Mouse (Mus musculus) kidney, postnatal 25 days (tissue): ENCODE data around the gene Iqcg.
A peak's percentile ranks its signal among the peaks of the same experiment; 100 is the strongest.
"Not testable (repeated sequence)": the region's sequence is repeated elsewhere in the genome, so short reads cannot be mapped to it uniquely, and the experiment has no call there.

Source experiments
- DNase-seq, 2 experiments: peaks; one replicate each; pipeline ENCODE4 v3.0.0; 2021; ENCODE audit warnings: mixed read lengths in 2 of 2

Iqcg gene

DNA sequence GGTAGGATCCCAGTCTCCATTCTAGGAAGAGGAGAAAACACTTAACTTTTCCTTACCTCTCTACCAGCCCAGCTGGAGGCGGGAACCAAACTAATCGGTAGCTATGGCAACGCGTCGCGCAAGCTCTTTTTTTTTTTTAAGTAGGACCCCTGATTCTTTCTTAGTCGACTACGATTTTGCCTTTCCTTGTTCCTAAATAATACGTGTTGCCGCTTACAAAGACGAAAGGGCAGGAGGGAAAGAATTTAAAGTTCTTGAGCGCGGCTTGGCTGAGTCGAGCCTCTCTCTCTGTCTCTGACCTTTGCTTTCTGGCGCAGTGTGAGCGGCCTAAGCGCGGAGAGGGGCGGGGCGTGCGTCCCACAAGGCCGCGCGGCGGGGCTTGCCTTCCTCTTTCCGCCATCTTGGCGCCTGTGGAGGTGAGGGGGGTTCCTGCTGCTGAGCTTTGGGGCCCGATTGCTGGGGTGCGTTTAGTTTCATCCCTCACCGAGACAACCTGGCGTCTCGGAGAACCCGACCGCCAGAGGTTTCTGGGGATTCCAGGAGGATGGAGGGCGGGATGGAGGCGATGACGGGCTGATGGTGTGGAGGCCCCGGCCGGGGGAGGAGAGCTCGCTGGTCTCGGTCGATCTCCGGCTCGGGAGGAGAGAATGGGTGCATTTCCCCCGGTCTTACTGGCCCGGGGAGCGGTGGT, at the start of gene Iqcg, which contains the start of gene Rpl35a:
TSS of gene Iqcg (minus strand) at position 124 of the 691 bp plus-strand sequence.
TSS of gene Rpl35a (plus strand) at position 359 of the 691 bp plus-strand sequence.
- DNase-seq = peak; percentile 92 to 94

DNA sequence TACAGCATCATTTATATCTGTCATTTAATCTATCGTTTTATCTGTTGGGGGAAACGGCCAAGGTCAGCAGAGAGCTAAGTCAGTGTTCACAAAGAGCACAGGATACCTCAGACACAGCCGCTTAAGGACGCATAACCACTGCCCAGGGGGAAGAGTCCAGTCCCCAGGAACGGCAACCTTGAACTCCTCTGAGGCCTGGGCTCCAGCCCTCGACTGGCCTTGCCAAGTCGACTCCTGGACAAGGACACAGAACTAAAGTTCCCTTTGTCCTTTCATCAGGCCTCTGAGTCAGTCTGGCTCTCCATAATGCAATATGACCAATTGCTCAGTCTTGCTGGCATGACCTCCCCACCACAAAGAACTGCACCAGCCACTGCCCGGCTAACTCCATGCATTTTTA, 29.6 kb upstream of the Iqcg start:
- peak in 1 of 2 experiments; percentile 53 for DNase-seq

DNA sequence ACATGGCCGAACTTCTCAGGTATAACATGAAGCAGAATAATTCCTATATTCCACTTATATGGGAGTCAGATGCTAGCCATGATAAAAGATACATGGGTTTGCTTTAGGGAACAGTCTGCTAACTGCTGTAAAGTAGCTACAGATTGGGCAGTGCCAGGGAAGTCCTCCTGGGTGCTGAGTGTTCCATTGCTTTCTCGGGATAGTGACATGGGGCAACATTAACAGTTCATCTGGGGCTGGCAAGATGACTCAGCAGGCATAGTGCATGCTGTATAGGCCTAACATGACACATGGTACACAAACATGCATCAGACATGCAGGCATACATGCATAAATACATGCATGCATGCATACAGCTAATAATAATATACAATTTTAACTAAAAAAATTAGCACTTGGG, 28.0 kb upstream of the Iqcg start:
- DNase-seq = no peak

DNA sequence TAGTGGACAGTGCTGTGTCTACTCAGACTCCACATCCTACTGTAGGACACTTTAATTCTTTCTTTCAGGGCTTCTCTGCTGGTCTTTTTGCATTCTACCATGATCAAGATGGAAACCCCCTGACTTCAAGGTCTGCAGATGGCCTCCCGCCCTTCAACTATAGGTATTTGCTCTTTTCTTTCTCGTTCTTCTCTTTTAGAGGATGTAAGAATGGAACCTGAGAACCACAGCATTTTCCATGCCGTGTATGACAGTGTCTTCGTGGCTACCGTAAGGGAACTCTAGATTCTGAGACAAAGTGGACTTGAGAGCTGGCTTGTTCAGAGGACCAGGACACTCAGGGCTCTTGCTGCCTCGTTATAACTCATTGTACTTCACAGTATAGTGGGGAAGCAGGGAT, 26.9 kb upstream of the Iqcg start:
- DNase-seq = no peak

DNA sequence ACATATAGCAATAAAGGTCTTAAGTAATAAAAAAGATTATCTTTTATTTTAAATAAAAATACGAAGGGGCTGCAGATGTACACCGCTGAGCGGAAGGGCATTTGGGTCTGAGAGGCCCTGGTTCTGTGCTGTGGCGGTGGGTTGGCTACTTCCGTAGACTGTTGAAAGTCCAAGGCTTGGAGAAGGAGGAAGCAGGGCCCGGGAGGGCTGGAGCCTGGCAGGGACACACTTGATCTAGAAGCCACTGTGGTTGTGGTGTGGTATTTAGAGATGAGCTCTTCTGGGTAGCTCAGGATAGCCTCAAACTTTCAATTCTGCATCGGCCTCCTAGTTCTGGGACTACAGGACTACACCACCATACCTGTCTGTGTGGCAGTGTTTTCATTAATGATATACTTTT, 24.0 kb upstream of the Iqcg start:
- no peak for DNase-seq

DNA sequence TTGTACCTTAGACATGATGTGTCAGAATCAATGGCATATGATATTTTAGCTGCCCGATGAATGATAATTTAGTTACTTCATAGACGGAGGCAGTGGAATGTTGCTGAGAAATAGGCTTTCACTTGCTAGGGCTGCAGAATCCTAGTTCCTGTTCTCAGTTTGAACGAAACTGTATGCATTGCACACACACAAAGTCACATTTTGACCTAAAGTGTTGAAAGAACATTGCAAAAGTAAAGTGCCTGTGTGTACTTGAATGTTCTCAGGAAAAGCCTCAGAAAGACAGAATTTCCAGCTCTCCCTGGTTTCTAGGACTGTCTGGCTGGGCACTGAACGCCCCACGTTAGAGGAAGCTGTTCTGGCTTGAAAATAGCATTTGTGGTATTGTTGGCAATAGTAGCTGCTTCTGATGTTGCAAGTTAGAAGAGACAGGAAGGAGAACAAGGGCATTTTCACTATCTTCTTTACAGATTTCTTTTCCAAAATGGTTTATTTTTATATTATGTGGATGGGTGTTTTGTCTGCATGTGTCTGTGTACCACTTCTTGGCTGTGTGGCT, 21.1 kb upstream of the Iqcg start:
- DNase-seq = no peak

DNA sequence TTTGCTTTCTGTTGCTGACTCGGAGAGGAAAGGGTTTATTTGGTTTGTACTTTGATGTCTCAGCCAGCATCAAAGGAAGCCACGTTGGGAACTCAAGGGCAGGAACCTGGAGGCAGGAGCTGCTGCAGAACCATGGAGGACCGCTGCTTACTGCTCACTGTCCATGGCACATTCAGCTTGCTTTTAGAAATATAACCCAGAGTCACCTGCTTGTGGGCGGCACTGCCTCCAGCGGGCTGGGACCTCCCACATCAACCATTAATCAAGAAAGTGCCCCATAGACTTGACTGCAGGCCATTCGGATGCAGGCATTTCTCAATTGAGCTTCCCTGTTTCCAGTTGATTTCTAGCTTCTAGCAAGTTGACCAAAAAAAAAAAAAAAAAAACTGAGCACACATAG, 20.1 kb upstream of the Iqcg start:
- DNase-seq = no peak

DNA sequence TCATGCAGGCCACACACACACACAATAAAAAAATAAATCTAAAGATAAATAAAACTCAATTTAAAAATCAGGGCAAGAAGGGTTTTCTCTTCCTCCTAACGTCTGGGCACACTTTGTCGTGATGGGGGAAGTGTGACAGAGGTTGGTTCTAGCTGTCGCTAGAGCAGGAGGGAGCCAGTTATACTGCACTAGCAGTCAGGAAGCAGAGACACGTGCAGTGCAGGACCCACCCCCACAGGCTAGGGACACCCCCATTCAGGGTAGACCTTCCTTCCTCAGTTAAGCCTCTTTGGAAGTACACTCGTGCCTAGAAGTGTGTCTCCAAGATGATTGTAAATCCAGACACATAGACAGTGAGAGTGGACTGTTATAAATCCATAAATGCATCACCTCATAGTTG, 18.9 kb upstream of the Iqcg start:
- DNase-seq = no peak

DNA sequence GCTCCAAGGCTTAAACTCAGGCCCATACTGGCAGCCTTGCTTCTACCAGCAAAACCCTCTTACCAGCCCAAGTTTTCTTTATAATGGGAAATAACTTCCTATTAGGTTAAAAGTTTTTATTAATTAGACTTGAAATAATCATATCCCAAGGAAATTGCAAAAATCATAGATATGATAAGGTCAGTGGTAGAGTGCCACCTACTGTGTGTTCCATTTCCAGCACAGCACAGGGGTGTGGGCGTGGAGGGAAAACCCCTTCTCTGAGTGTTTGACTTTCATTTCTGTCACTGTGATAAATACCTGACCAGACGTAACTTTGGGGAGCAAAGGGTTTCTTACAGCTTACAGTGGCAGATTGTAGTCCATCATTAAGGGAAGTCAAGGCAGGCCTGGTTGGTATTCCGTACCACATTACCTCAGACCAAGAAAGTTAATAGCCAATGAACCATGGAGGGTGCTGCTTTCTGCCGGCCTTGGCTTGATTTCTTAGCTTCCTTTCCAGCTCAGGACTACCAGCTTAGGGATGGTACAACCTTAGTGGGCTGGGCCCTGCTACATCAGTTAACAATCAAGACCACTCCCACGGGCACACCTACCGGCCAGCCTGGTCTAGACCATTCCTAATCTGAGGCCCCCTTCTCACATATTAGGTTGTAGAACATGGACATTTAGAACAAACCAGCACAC, 17.0 kb upstream of the Iqcg start:
- no peak for DNase-seq

DNA sequence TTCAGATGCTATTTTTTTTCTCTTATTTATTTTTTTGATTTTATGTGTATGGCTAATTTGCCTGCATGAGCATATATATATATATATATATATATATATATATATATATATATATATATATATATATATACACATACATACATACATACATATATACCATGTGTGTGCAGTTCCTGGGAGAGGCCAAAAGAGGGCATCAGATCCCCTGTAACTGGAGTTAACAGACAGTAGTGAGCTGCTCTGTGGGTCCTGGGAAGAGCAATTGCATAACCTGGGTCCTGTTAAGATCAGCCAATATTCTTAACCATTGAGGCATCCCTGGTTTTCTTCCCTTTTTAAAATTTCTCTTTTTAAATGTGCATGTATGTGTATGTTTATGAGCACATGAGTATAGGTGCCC, 14.9 kb upstream of the Iqcg start:
- no peak for DNase-seq

DNA sequence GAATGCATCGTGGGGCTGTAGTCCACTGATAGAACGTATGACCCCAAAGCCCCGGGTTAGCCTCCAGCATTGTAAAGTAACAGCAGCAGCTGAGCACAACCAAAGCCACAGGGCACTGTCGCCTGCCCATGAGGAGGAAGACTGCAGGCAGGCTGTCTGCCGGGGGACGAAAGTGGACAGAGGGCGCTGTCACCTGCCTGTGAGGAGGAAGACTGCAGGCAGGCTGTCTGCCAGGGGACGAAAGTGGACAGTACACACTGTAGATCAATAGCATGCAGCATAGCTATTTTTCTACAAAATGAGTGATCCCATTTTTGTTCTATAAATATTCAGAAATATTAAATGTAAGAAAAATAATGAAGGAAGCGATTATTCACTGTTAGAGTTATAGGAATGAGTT, 8.6 kb upstream of the Iqcg start:
- DNase-seq = no peak

DNA sequence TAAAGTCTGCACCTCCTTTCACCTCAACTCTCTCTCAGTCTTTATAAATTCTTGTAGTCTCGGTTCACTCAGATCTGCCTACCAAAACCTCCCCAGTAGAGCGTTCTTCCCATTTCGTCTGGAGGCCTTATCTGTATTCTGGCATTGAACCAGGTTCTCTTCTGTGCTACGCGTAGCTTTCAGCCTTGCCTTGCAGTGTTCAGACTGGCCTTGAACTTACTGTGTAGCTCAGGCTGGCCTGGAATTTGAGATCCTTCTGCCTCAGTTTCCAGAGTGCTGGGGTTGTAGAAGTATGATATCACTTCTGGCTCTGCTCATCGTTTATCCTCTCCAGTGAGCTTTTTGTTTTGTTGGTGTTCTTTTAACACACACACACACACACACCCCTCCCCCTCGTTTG, 7.2 kb upstream of the Iqcg start:
- DNase-seq = no peak

DNA sequence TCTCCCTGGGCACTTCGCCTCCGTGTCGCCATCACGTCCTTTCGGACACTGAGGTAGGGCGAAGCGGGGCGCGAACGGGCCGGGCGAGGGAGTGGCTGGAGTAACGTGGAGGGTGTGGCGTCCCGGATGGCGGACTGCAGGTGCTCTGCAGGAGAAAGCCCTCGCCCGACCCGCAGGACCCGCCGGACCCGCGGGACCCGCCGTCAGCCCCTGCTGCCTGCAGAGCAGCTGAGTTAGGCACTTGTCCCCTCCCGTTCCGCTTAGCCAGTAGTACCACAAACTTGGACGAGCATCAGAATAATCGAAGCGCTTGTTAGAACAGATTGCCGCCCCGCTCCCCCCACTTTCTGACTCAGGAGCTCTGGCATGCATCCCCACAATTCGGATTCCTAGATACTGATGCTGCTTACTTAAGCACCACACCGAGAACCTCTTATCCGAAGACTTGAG, 6.7 kb upstream of the Iqcg start:
- peak; percentile 67 to 84 for DNase-seq

DNA sequence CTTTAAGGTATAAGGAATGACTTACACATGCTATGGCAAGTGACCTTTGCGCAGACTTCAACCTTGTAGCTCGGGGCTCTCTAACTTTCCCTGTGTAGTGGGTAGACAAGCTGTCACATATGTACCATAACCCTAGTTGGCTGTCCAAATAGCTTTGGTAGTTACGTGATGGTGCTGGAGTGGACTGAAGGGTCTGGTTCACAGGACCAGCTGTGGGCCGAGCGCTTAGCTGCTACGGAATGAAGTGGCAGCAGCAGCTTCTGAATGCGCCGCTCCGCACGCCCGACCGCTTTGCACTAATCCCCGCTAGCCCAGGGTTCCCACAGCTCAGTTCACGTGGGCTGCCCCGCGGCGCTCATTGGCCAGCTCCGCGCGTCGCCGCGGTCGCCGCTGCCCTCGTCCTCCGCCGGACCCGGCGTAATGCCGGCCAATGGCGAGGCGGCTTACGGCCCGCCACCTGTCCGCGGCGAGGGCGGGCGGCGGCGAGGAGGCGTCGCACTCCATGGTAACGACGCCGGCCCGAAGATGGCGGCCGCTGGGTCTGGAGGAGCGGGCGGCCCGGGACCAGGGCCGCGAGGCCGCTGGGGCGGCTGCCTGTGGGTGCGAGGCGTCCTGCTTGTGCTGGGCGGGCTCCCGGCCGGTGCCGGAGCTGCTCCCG, 6.1 kb upstream of the Iqcg start, which contains the start of gene Lmln:
TSS of gene Lmln (plus strand) at position 498 of the 658 bp plus-strand sequence.
- peak; percentile 91 to 98 for DNase-seq

DNA sequence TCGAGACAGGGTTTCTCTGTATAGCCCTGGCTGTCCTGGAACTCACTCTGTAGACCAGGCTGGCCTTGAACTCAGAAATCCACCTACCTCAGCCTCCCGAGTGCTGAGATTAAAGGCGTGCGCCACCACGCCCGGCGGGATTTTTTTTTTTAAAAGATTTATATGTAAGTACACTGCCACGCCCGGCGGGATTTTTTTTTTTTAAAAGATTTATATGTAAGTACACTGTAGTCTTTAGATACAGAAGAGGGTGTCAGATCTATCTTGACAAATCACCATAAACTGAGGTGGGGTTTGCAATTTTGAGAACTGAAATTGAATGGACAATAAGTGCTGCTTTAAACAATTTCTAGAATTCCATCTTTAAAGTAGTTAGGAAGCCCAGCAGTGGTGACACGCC, 5.4 kb upstream of the Iqcg start:
- DNase-seq = no peak

DNA sequence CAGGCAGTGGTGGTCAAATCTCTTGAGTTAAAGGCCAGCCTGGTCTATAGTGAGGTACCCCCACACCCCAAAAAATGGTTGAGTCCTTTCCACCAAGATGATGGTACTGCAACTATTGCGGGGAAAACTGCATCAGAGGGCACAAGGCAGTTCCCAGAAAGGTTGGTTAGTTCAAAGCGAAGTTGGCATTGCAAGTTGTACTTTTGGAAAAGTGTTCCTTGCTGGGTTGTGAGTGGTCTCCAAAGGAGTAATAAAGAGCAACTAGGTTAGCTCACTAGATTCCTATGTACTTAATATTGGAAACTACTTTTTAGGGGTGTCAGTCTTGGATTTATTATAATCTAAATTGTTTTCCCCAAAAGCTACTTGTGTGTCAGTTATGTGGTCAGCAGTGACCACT, 4.9 kb upstream of the Iqcg start:
- no peak for DNase-seq

DNA sequence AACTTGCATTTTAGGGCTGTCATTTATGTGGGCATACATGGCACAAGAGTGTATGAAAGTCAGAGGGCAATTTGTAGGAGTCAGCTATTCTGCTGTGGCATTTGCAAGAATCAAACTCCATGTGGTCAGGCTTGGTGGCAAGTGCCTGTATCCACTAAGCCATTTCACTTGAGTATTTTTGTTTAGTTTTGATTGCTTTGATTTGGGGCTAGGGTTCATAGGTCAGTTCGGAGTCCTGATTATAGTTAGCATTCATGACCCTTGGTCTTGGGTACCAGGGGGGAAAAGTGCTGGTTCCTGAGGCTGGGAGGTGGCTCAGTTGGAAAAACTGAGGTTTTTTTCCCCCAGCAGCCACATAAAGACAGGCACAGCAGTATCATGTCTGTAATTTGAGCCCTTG, 3.5 kb upstream of the Iqcg start:
- DNase-seq = no peak

DNA sequence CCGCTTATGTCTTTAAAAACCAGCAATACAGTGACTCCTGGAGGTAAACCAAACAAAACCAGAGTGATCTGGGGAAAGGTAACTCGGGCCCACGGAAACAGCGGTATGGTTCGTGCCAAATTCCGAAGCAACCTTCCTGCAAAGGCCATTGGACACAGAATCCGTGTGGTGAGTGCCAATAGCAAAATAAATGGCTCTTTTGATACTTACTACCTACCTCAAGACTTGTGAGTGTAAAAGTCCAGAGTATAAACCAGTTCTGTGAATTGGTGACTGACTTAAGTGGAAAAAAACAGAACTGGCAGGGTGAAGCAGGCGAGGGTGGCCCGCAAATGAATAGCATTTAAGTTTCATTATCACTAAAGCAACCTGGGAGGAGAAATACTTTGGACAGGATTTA, 2.6 kb upstream of the Iqcg start:
- not testable (repeated sequence) for DNase-seq

DNA sequence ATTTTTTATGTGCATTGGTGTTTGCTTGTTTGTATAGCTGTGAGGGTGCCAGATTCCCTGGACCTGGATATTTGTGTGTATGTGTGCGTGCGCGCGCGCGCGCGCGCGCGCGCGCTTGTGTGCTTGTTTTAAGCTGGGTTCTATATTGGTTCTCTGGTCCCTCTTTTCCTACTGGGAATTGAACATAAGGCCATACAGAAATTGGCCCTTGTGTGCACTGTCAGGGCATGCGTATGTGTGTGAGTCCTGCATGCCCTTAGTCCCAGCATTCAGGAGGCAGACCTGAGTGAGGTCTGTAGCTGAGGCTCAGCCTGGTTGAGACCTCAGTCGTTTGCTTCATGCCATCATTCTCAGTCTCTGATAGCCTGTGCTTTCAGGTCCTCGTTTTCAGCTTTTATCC, 2.0 kb upstream of the Iqcg start:
- DNase-seq = no peak

DNA sequence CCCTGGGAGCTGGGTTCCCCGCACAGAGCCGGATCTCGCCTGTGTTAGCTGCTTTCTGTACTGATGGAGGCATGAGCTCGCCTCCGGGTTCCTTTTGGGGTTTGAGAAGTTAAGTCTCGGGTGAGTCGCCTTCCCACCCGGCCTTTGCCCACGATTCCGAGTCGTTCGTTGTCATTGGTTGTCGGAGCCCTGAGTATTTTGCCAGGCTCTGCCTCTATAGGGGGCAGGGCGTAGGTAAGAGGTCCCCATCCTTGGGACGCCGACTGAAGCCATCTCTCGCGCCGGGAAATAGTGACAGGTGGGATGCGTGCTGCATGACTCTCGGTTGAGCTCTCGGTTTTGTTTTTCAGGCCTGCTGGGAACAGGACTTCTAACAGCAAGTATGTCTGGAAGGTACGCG, 768 bp upstream of the Iqcg start:
- peak; percentile 34 to 68 for DNase-seq

DNA sequence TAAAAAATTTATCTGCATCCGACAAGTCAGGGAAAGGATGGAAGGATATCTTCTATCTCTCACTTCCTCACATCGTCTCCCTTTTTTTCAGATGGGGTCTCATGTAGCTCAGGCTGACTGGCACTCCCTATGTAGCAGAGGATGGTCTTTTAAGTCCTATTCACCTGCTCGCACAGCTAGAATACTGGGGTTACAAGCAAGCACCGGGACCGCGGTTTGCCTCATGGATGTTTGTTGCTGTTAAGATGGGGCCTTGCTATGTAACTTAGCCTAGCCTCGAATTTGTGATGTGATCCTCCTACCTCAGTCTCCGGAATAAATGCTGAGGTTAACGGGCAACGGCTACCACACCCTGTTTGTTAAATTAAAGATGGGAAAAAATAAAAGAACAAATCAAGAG, 363 bp downstream of the Iqcg start:
- DNase-seq = no peak

DNA sequence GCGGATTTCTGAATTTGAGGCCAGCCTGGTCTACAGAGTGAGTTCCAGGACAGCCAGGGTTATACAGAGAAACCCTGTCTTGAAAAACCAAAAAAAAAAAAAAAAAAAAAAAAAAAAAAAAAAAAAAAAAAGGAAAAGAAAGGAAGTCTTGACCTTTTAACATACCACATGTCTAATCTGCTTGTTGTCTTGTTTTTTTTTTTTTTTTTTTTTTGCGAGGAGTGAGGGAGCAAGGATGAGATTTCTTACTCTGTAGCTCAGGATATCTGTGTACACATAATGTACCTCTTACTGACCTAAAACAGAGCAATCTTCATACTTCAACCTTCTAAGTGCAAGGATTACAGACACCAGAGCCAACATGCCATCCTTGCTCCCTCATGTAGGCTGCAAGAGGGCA, 1.1 kb downstream of the Iqcg start:
- not testable (repeated sequence) for DNase-seq

DNA sequence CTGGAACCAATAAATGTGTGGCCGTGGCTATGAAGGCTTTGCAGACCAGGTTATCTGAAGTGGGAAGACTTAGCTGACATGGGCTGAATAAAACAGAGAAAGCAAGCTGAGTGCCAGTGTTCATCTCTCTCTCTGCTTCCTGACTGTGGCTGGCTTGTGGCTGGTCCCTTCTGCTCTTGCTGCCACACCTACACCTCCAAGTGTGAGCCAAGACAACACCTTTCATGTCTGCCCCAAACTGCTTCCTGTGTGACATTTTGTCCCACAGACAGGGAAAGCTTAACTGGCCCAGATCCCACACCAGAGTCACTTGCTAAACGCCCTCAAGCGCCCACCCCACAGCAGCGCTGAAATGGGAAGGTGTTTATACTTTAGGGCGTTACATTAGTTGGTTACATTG, 2.9 kb downstream of the Iqcg start:
- DNase-seq = no peak

DNA sequence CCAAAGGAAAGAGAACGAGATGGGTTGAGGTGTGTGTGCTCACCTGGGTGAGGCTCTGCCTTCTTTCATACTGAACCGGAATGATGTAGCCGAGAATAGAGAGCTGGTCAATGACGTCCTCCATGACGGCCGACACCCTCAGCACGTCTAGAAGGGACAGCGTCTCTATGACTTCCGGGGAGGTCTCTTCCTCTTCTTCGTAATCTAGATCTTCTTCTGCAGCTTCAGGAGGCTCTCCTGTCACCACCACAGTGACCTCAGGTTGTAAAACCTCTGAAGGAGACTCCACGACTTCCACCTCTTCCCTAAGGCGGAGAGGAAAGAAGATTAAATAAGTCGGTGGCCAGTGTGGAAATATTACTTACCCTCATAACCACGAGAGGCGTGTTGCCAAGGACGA, 6.2 kb downstream of the Iqcg start:
- no peak for DNase-seq
